Mouse (Mus musculus) layer of hippocampus, postnatal 25 days (tissue): ENCODE measurements at regions not wholly inside any gene's neighbourhood (a gene's known extent, or its start where the extent isn't known, plus 50 kb on each side); places are given as distances from the start of the nearest gene placed in this dataset.

Source experiments
- DNase-seq, 2 experiments: peaks; one replicate each; pipeline ENCODE4 v3.0.0; 2022; ENCODE audit warnings: mixed read lengths in 2 of 2, low spot score in 1 of 2; ENCODE audit errors: extremely low spot score in 1 of 2

DNA sequence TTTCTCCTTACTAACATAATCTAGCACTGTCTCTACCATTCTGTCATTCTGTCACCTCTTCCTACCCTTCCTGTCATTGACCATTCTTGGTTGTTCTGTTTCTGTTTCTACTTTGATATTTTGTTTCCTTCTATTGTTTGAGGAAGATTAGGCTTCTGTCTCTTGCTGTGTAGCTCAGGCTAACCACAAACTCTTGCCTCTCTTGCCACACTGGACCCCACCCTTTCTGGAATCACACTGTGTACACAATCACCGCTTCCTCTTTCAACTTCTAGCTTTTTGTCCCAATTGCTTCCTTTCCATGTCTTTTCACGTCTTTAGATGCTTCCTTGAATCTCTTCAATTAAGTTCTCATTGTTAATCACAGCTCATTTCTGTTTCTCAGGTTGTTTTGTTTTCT is 104.2 kb upstream of the Pabpc6 start:
- no peak for DNase-seq

DNA sequence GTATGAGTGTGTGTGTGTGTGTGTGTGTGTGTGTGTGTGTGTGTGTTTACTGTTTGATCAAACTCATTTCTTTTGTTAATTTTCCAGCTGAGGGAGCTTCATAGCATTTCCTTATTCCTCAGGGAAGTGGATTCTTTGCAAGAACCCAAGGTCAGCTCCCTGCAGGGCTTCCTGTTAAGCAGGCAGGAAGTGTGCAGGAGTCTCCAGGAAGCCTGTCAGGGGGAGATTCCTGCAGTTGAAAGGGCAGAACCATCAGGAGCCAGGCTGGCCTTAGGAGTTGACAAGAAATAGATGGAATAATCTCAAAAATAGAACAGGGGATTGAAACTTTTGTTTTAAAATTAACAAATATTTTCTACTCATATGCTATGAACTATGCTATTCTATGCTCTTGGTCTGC is 98.8 kb upstream of the Pabpc6 start:
- no peak for DNase-seq

DNA sequence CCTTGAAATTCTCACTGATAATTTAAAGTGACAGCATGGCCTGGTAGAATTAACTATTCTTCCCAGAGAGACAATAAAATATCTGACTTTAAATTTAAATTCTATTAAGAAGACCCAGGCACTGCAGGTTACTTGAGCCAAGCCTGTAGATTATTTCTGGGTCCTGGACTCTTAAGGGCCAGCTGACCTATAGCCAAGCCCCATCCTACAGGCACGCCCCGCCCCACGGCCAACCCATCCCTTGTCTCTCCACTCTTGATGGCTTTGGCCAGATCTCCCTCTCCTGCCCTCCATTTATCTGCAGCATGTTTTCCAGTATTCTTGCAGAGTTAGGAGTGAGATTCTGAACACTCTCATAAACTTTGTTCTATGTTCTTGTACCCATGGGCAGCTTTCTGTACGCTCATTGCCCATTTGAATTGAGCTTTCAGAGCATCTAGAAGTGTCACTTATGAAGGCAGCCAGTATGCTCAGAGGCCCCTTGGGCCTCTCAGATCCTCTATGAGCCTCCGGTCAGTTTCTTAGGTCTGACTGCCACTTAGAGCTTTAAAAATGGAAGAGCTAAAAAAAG is 96.2 kb upstream of the Pabpc6 start:
- no peak for DNase-seq

DNA sequence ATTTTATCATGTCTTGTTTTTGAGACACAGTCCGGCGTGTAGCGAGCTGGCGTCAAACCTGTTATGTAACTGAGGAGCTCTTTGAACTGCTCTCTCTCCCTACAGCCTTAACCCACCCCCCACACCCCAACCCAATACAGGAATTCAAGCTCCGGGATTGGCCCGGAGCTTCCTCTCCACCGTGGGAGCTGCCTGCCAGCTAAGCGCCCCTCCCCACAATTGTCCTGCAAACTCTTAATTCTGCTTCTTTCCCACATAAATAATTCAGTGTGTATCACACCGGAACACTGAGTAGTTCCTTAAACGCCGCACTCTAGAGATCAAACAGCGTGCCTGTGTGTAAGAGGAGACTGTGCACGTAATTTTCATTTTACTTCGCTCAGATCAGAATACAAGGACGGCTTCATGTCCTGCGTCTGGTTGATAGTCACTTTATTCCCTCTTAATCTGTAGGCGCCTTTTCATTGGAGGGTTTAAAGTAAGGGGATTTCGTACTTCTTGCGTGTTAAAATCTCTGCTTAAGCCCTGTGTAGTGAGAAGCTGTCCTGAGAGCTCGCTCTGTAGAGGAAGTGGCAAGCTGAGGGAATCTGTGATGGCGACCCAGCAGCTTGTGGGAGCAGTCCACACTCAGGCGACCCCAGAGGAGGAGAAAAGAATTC is 95.3 kb upstream of the Pabpc6 start:
- DNase-seq: no peak

DNA sequence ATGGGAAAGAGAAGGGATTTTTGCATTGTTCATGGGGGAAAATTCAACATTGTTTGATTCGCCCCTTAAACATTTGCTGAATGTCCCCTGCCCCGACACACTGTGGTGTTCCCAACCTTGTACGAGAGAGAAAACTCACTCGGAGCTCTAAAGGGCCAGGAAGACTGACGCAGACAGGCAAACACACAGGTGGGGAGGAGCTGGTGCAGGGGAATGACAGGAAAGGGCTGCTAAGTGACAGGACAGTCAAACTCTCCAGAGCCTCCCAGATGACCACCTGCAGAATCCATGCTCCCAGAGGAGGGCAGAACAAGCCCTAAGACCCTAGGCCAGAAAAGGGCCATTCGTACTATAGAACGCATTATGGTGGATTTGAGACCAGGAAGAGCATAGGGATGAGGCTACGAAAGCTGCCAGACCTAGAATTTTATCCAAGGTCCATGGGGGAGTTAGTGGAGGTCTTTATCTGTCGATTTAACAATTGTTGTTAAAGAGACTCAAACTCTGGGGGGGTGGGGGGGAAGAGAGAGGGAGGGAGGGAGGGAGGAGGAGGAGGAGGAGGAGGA is 94.6 kb upstream of the Pabpc6 start:
- no peak for DNase-seq

DNA sequence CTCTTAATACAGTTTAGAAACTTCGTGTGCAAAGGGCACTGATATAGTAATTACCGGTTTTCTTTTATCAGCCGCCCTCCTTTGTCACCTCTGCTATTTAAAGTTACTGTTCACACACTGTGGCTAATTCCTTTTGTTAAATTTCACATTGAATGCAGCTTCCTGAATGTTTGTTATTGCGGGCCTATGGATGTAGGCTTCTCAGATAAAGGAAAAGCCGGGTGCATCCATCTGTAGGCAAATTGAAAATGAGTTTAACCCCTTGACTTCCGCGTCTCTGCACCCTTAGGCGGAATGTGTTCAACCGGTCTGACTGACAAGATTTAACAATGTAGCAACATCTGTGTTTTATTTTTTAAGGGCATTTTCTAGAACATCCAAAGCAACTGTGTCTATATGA is 93.6 kb upstream of the Pabpc6 start:
- DNase-seq: no peak

DNA sequence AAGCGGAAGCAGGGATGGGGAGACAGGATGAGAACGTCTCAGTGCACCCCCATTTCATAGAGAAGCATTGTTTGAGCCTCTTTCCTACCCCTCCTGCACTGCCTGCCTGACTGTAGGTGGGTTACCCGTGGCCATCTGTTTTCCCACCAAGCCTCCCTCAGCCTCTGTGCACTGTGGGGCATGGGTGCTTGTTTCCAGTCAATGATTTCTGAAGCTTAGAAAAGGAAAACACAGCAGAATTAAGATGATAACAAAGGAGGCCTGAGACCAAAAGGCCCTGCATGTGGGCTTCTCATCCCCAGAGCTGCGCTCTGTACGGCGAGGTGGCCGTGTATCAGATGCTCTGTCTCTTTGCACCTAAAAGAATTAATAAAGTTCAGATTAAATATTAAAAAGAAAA is 92.9 kb upstream of the Pabpc6 start:
- no peak for DNase-seq

DNA sequence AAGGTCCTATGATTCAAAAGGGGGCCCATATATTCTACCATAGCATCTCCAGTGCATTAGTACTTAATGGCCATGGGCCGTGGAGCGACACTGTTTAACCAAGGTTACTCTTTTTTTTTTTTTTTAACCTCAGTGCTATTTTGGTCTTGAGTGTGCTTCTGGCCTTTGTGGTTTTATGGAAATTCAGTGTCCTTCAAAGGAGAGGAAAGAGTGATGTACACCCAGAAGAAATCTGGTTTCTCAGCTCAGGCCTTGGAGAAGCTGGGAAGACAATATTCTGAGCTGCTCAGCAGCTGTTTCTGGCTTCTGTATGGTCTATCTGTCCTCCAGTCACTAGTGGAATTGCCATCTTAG is 91.2 kb upstream of the Pabpc6 start:
- DNase-seq: no peak

DNA sequence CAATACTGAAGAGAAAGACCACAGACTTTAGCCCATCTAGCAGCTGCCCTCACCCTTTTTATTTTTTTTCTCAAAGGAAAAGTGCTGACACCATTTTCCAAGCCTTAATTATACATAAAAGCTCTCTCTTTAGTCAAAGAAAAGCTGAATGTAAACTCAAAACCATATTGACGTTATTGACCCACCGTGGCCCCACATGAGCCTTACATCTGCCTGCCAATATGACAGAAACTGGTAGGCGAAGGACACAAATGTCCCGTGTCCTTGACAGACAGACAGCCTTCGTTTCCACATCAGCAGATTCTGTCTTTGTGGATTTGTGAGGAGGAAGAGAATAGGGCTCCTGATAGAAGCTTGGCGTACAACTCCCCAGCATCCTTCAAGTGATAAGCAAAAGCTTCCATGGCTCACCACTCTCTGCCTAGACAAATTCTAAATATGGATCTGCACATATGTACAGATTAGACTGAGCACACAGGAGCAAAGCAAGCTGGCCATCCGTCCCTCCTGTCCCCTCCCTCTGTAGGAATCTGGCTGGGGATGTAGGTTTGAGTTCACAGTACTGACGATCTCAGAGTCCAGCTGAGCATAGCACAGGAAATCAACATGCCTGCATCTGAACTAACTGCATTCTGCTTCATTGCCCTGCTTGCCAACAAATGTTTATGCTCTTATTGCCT is 90.6 kb upstream of the Pabpc6 start:
- DNase-seq: no peak

DNA sequence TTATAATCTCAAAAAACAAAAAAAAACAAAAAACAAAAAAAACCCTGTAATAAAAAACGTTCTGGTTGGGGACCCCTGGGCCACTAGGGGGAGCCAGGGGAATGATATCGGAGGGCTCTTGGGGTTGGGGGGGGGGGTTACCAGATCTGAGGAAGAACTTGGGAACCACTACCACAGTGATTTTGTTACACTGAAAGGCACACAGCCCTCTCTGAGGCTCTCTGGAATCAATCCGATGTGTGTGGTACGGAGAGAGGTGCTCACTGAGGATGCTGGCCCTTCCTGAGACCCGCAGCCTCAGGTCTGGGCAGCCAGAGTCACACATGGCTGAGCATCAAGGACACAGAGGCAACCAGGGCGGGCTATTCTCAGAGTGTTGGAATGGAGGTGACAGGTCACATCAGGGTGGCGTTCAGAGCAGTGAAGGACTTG is 89.9 kb upstream of the Pabpc6 start:
- peak in 1 of 2 experiments; percentile 71 for DNase-seq

DNA sequence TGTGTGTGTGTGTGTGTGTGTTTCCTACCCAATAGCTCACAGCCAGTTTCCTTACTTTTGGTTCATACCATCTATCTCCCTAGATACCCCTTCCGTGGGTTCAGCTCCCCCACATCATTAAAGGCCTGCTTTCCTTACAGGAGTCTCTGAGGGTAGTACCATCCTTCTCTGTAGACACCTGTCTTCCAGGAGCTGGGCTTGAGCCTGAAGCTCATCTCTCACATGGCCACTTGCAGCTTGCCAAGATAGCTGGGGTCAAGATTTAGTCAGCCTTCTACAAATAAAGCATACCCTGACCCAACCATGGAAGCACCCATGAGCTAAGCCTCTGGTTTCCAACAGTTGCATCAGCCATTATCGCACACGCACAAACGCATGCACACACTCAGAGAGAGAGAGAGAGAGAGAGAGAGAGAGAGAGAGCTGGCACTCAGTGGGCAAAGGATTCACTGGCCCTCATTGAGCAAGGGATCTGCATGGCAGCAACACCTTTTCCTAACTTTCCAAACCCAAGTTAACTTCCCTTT is 88.3 kb upstream of the Pabpc6 start:
- no peak for DNase-seq

DNA sequence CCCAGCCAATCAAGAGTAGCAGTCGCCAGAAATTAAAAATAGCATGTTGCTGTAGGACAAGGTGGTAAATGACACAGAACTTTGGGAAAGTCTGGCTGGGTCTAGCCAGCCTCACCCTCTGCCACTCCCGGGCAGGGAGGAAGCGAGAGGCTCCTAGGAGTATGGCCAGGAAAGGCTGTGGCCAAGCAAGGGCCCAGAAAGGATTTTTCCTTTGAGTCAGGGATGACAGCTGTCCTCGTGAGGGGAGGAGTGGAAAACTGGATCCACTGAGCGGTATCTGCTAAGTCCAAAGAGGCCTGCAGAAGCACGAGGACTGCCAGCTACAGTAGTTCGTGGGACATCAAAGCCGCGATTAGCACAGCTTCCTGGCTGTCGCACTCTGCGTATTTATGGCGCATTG is 87.2 kb upstream of the Pabpc6 start:
- no peak for DNase-seq

DNA sequence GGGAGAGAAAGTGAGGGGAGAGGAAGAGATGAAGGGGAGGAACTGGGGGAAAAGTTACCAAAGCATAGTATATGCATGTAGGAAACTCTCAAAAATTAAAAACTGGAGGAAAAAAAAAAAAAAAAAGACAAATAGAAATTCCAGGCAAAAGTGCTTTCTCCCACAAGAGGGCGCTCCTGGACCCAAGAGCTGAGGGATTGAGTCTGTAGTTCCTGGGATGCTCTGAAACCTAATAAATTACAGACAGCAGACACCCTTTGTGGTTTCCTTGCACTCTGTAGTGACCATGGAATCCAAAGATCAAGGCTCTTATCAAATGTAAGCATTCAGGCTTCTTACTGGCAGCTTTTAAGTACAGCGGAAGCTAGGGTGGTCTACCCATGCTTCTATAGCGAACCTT is 86.7 kb upstream of the Pabpc6 start:
- peak in 1 of 2 experiments; percentile 87 for DNase-seq

DNA sequence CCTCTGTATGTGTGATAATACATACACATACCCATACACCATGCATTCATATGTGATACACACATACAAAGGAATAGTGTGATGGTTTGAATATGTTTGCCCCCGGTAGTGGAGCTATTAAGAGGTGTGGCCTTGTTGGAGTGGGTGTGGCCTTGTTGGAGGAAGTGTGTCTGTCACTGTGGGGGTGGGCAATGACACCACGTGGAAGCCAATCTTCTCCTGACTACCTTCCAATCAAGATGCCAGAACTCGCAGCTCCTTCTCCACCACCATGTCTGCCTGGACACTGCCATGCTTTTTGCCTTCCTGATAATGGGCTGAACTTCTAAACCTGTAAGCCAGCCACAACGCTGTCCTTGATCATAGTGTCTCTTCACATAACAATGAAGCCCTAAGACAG is 86.1 kb upstream of the Pabpc6 start:
- DNase-seq: no peak

DNA sequence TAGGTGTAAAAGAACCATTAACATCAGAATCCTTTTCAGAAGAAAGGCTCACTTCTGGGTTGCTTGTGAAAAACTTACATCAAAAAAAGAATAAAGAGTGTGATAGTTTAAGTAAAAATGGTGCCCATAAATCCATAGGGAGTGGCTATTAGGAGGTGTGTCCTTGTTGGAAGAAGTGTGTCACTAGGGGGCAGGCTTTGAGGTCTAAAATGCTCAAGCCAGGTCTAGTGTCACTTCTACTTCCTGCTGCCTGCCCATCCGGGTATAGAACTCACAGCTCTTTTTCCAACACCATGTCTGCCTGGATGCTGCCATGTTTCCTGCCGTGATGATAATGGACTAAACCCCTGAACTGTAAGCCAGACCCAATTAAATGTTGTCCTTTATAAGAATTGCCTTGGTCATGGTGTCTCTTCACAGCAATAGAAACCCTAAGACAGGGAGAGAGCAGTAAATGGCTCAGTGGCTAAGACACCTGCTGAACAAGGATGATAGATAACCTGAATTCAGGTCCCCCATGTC is 85.4 kb upstream of the Pabpc6 start:
- DNase-seq: no peak

DNA sequence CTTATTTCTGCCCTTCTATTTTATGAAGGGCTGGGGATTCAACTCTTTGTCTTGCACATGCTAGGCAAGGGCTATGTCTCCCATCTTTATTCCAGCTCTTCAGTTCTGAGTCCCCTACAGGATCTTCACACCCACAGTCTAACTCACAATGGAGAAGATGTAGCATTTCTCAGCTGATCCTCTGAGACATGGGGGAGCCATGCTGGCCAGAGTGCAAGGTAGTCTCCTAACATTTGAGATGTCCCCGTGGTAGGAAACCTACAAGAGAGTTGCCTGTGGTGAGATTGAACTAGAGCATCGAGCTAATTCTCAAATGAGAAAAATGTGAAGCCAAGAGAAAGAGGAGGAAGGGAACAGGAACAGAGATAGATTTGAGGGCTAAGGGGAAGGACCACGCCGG is 83.3 kb upstream of the Pabpc6 start:
- DNase-seq: no peak

DNA sequence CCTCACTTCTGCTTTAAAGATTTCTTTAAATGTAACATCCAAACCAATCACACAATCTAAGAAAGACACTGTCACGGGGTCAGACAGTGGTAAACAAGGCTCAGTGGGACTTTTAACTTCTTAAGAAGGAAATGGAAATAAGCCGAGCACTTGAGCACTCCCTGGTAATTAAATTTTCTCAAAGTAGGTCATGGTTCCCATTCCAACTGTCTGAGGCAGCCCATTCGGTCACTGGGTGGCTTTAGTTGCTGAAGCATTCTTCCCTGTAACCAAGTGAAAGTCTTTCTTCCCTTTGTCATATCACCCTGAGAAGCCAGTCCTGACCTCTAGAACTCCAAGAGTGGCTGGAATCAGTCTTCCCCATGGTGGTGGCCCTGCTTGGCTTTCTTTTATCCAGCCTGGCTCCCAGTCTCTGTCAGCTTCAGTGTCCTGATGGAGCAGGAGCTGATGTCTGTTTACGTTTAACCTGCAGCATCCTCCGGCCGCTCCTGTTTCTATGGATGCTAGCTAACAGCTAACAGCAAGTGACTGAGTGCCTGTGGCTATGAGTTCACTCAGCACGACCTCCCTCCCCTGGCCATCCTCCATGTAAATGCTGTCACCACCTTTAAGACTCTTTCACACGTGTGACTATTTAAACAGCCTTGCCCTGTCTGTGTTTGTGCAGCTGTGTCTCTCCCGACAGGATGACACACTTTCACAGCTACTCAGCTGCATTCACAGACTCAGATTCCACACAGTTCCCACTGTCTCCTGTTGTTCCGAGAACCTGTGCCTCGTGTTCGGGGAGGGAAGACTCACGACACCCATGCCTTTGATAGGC is 82.0 kb upstream of the Pabpc6 start:
- no peak for DNase-seq

DNA sequence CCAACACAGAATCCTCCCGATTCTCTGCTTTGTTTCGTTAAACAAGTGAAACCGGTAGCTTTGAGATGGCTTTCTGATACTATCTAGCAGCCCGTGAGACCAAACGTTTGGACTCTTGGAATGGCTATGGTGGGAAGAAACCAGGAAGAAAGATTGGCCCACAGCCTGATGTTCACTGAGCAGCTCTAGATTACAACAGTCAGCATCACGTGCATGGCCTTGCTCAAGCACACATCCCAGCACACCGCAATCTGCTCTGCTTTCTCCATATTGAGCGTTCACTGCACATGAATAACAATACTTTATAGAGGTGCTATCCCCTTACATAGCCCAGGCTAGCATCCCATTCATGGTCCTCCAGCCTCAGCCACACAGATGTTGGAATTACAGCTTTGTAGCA is 80.5 kb upstream of the Pabpc6 start:
- DNase-seq: no peak

DNA sequence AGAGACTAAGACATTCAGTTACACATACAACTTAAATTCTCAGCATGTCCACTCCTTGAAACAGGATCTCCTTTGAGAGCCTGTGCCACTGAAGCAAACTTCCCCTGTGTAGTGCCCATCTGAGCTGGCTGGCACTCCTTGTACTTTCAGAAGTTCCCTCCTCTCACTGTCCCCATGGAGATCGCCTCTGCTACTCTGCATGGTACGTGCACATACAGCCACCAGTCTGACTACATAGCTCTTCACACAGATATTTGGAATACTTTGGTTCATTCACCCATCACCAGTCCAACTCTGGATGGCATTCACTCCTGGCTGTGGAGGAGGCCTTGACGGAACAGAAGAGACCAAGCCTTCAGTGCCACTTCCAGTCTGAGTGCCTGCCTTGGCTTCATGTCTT is 79.8 kb upstream of the Pabpc6 start:
- no peak for DNase-seq

DNA sequence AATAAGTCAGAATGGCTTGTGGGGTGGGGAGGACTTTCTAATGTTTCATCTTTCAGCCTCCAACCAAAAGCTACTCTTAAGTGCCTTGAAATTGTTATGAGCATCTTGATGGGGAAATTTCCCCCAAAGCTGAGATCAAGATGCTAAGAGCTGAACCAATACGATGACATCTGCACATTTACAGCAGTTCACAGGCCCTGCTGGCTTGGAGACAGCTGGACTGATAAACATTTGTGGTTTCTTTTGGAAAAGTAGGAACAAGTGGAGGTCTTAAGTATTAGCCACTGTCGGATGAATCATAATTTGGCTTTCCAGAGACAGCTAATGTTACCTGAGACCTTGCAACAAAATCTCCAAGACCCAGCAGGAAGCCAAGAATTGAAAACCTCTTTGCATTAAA is 78.4 kb upstream of the Pabpc6 start:
- no peak for DNase-seq

DNA sequence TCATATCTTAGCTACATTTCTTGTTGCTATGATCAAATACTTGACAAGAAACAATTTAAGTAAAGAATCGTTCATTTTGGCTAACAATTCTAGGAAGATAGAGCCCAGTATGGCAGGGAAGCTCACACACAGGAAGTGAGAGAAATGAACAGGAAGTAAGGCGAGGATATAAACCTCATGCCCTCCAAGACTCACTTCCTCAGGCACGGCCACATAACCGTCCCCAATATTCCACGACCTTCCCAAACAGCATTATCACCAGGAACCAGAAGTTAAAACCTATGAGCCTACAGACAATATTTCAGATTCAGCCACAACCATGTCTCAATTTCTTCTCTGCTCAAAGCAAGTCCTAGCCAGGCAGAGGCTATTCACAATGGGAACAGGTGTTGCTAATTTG is 73.8 kb upstream of the Pabpc6 start:
- DNase-seq: no peak
